Mouse (Mus musculus): ENCODE data around the gene Phactr2.

GRCm38 (mm10) chr10:13259251-13259650 lies 215.0 kb downstream of the Phactr2 start:
- TF ChIP-seq CTCF (IDR thresholded peaks at IDR 0.05; ENCODE audit: low read depth, low read length) = no peak
- no peak for TF ChIP-seq GATA2 (IDR thresholded peaks at IDR 0.05; ENCODE audit: borderline replicate concordance, low read depth, low read length)
- no peak for TF ChIP-seq GATA1 (IDR thresholded peaks at IDR 0.05; ENCODE audit: borderline replicate concordance, low read length)
- TF ChIP-seq TAL1 (conservative IDR thresholded peaks at IDR 0.05; ENCODE audit: low read depth, low read length) = no peak
